Mouse (Mus musculus) heart, adult 2 months (tissue): ENCODE results near the gene Opa3.

Source experiments
- CTCF ChIP-seq: fragments of 200-600 bp; IDR thresholded peaks from 2 replicates; pipeline ENCODE4 v1.8.1; 2022; ENCODE audit warnings: antibody characterized with exemption, mild to moderate bottlenecking, moderate library complexity
- EP300 ChIP-seq: fragments of 200-500 bp; IDR thresholded peaks from 2 replicates; pipeline ENCODE4 v1.6.1; 2011; ENCODE audit warnings: low read depth, low read length, control low read depth; ENCODE audit not compliant: insufficient read depth
- POLR2A ChIP-seq: fragments of 200-500 bp; IDR thresholded peaks from 2 replicates; pipeline ENCODE4 v1.6.1; 2011; ENCODE audit warnings: mild to moderate bottlenecking, low read depth, low read length, control low read depth; ENCODE audit not compliant: insufficient read depth

DNA sequence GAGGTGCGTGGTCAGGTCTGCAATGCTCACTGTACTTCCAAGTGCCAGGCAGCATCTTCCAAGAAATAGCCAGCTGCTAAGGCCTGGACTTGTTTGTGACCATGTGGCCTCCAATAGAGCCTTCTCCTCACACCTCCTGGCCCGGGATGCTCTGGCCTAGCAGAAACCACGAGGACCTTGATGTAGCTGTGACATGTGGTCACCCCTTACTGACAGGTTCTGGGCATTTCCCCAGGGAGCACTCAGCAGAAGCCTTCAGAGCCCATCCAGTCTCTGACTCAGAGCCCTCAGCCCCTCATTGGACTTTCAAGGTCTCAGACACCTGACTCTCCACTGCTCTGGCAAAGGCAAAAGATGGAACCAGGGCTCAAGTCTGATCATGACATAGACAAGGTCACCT lies 16.9 kb downstream of the Opa3 start:
- TF ChIP-seq POLR2A (no peak), CTCF (no peak), EP300 (no peak)
